Mouse (Mus musculus): ENCODE measurements around the gene Cacnb2.

Cacnb2 gene

DNA sequence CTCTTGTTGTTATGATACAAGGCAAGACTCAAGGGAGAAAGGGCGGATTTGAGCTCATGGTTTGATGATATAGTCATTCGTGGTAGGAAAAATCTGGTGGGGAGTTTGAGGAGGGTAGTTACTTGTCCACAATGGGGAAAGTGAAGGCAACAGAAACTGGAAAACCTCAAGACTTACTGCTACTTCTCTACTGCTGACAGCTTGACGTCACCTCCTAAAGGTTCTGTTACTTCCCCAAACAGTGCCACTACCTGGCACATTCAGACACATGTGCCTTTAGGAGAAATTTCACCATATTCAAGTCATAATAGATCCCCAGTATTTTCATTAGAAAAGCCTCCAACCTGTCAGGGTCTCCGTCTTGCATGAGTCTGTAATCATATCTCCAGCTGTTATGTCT is 167.7 kb downstream of the Cacnb2 start:
- in situ Hi-C loops (cut with MboI; ENCODE audit: low sequenced_read_pairs): no loop called here

DNA sequence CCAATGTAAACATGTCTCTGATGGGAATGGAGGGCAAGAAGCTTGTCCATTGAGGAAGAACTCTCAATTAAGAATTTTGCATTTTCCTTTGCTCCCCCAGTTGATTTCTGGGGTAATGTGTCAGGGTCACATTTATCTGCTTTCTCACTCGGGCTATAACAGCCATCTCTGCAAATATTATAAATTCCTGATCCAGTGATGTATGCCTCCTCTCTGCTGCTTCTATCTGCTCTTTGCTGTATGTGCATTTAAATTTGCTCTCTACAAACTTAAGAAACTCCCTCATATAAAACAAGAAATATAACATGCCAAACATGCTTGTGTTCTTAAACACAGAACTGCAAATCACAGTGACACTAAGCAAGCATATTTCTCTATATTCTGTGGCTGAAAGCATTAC is 171.5 kb downstream of the Cacnb2 start:
- in situ Hi-C loops (cut with MboI; ENCODE audit: low sequenced_read_pairs): no loop called here

DNA sequence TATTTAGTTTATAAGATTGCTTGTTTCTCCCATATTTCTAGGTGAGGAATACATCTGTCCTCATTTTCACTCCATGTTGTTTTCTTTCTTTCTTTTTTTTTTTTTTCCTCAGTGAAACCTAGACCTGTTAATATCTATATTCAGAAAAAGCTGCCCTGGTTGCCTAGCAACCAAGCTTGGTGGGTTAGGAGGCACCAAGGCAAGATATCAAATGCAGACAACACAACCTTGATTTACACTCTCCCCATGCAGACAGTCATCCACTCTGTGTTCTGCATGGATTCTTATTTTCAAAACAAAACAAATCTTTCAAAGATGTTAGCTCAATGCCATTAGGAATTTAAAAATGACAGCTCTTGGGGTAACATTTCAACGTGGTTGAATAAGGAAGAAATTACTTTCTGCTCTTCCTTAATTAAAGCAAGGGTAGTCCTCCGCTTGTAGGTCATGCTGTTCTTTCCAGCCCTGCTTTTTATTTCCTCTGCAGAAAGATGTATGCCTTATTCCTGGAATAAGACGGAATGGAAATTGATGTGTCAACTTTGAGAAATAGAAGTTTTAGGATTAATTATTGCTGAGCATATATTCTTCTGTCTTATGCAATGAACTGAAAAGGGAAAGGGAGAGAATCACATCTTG is 172.1 kb downstream of the Cacnb2 start:
- in situ Hi-C loops (cut with MboI; ENCODE audit: low sequenced_read_pairs): no loop called here

DNA sequence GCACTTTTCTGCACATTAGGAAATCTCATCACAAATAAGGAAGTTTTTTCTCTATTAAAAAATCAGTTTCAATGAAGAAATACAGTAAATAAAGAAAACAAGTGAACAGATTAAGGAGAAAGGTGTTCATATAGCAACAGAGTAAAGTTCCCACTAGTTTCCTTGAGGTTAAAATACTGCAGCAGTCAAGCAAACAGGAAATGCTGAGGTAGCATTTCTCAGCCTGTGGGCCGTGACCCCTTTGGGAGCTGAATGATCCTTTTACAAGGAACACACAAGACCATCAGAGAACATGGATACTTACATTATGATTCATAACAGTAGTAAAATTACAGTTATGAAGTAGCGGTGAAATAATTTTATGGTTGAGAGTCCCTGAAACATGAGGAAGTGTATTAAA is 185.1 kb downstream of the Cacnb2 start:
- in situ Hi-C loops (cut with MboI; ENCODE audit: low sequenced_read_pairs): no loop called here

DNA sequence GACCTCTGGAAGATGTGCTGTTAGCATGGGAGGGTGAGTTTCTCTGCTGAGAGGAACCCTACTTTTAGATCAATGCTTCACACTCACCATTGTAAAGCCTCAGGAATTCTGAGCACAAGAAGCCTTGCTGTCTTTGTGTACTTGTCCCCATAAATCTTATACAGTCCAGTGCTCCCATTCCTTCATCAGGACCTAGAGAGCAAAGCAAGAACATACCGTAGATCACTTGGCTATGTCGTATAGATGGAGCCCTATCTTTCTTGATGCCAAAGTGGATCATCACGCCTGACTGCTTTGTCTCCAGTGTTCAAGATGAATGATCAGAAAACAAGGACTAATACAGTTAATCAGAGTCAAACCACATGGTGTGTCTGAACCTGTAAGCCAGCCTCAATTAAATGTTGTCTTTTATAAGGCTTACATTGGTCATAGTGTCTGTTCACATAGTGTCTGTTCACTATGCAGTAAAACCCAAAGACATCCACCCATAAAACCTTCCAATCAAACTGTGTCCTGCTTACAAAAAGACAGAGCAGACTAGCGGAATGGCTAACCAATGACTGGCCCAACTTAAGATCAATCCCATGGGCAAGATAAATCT is 198.7 kb downstream of the Cacnb2 start:
- in situ Hi-C loops (cut with MboI; ENCODE audit: low sequenced_read_pairs): no loop called here

DNA sequence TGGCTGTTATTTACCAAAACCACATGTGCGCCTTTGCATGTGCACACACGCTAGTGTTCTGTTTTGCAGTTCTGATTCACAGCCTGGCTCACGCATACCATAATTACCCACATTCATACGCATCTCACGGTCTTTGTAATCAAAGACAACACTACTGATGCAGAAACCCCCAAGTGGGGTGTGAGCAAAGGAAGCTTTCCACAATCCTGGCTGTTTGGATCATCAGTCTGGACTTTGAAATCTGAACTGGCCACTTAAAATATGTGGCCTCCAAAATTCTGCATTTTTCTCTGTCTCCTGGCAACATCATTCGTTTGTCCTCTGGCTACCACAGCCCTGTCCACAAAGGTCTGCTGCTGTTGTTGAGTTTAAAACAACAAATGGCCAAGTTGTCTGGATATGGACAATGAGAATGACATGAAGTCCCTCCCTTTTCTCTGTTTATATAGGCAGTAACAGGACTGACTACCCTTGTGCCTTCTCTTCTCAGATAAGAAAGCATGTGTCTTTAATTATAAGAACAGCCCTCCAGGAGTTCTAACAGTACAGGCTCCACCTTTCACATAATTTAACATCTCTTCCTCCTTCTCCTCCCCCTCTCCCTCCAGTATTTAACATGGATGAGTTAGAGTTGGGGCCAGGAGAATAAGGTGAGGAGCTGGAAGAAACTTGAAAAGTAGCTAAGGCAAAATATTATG is 204.9 kb downstream of the Cacnb2 start:
- in situ Hi-C loops (cut with MboI; ENCODE audit: low sequenced_read_pairs): no loop called here

DNA sequence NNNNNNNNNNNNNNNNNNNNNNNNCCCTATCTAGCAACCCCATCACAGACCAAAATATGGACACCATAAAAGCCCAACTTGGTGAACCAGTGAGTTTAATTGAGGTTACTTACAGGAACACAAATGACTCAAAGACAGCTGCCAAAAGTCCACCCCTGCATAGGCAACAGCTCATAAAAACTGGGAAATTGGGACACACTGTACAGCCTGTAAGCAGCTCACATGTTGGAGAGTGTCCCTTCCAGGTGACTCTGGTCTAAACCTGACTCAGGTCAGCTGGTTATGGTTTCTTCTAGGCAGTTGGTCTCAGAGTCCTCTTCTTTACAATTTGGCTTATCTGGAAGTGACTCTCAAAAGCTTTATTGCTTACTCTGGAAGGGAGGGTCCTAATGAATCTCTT is 212.1 kb downstream of the Cacnb2 start:
- in situ Hi-C loops (cut with MboI; ENCODE audit: low sequenced_read_pairs): no loop called here

DNA sequence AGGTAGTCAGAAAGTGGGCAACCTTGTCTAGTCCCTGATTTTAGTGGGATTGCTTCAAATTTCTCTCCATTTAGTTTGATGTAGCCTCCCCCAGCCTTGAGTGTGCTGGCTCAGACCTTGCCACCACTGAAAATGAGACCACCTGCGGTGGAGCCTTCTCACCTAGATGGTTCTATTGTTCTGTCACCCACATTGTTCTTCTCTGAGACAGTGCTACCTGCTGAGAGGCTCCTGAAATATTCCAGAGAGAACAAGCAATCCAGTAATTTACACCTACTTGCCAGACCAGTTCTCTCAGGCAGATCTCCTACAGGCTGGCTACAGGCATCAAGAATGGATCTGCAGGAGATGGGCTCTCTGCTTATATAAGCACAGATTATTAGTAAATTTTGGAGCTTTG is 215.8 kb downstream of the Cacnb2 start:
- in situ Hi-C loops (cut with MboI; ENCODE audit: low sequenced_read_pairs): no loop called here

DNA sequence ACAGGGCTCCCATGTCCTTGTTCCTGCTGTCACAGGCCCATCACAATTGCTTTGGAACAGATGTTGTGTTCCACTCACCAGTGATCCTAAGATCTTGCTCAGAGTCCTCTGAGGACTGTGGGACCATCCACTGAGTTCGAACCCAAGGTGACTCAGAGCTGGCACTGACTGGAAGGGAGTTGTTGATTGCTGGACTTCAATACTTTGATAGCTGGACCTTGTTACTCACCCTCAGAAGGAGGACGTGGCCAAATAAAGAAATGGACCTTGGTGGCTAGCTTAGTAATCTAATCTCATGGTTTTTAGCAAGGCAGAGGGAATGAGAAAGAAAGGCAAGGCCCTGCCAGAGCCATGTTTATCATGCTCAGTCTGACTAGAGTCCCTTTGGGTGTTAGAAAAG is 218.1 kb downstream of the Cacnb2 start:
- in situ Hi-C loops (cut with MboI; ENCODE audit: low sequenced_read_pairs): no loop called here

DNA sequence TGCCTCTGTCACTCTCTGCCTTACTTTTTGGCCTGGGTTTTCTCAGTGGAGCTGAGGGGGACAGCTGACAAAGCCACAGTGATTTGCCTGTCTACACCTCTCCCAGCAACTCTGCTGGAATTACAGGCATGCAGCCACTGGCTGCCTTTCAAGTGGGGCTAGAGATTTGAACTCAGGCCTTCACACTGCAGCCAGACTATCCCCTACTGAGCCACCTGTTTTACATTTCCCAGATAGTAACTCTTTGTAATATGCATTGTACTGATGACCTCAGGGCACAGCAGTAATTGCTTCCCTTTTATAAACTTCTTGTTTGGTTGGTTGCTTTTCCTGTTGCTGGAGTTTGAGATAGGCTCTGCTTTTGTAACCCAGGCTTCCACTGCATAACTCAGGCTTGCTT is 220.2 kb downstream of the Cacnb2 start:
- in situ Hi-C loops (cut with MboI; ENCODE audit: low sequenced_read_pairs): no loop called here

DNA sequence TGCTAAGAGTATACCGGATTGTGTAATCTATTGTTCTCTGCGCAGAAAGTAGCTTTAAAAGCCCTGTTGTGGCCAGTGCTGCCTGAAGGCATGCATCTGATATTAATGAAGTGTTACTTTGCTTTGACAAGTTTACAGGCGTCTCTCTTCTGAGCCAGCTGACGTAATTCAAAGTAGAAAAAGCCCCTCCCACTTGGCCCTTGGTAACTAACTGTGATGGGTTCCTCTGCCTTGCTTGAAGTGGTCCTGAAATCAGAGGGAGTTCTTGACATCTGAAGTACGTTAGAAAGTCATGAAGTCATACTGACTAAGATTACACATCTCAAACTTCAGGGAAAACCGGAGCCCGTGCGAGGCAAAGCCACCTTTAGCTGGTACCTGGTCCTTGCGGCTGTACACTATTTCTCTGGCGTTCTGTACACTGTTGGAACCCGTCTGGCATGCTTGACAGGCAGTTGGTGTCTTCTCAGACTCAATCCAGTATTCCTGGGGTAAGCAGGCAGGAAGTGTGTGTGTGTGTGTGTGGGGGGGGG is 221.0 kb downstream of the Cacnb2 start:
- in situ Hi-C loops (cut with MboI; ENCODE audit: low sequenced_read_pairs): no loop called here

DNA sequence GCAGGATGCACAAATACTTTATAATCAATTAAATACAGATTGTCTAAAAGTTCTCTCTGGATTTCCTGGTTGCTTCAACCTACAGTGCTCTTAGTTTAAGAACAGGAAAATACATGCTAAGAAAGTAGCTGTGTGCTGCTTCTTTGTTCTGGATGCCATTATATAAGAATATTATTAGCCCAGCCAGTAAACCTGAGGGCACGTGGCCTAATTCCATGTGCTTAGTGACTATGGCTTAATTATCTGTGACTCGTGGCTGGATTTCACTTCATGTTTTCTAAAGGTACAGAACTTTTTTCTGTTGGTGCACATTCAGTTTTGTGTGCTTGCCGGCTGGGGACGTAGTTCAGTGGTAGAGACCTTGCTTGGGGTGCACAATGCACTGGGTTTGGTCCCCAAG is 222.3 kb downstream of the Cacnb2 start:
- in situ Hi-C loops (cut with MboI; ENCODE audit: low sequenced_read_pairs): no loop called here

DNA sequence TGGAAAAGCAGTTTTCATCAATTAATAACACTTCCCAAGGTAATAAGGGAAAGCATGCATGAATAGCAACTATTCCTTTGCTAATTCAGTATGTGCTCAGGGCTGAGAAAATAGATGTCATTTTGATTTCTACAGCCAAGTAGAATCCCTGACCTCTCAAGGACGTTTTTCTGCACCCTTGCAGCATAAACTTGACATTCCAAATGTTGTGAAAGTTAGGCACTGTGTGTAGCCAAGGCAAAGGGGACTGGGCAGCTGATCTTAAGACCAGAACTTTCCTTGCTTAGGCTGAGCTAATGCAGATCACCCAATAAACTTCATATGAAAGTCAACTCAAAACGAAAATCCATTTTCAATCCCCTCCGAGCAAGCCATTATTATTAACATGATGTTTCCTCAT is 226.6 kb downstream of the Cacnb2 start:
- in situ Hi-C loops (cut with MboI; ENCODE audit: low sequenced_read_pairs): no loop called here

DNA sequence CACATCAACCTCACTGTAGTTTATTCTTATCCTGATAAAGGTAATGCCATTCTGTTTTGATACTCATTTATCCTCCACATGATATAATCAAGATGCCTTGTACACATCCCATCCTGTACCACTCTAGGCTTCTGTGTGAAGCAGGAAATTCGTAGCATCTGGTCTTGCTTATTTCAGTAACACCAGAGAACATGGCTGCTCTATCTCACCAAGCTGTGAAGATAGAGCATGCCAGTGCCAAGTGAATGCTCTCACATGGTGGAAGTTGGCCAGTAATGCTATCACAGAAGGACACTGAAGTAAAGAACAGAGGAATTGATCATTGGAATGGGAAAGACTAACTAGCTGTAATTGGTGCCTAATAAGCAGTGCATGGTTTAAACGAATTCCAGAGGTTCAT is 228.4 kb downstream of the Cacnb2 start:
- in situ Hi-C loops (cut with MboI; ENCODE audit: low sequenced_read_pairs): no loop called here

DNA sequence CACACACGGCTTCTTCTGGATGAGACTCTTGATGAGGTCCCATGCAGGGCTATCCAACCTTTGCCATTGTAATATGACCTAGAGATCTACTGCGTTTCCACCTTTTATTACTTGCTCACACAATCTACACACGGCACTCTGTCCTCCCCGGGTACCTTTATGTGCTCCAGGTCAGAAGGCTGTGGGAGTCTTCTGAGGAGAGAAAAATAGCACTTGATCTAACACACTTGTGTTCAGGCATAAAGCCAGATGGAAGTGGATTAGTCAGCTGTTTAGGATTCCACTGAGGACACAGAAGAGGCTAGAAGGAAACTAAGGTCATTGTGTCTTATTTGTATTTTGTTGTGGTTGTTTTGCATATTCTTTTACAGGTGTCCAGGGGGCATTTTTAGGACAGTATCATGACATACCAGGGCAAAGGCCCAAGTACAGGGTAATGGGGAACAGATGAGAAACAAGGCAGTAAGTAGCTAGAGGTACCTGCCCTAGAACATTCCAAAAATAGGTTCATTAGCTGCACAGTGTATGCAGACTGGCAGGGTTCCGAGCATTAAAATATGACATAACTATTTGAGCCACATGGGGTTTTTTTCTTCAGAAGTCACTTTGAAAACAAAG is 231.9 kb downstream of the Cacnb2 start:
- in situ Hi-C loops (cut with MboI; ENCODE audit: low sequenced_read_pairs): no loop called here

DNA sequence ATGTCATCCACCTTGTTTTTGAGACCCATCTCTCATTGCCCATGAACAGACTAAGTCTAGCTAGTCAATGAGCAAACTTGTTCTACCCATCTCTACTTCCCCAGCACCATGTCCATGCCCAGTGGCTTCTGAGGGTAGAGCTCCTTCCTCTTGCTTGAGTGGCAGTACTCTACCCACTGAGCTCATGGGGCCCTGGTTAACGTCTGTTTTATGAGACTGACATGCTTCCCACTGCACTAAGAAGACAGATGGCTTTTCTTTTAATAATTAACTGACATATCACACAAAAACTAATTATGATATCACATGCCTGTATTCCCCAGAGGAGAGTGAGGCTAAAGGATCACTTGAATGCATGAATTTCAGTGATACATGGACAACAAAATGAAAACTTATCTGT is 238.4 kb downstream of the Cacnb2 start:
- in situ Hi-C loops (cut with MboI; ENCODE audit: low sequenced_read_pairs): no loop called here

DNA sequence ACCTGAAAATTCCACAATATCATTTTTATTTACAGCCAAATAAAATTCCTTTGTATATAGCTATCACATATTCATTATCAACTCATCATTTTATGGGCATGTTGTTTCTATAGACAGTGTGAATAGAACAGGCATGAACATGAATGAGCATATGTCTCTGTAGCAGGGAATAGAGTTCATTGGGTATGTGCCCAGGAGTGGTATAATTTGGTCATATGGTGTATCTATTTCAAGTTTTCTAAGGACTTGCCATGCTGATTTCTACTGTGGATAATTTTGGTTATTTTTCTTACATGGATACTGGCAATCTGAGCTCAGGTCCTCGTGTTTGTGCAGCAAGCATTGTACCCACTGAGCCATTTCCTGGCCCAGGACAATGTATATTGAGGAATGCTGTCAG is 243.8 kb downstream of the Cacnb2 start:
- in situ Hi-C loops (cut with MboI; ENCODE audit: low sequenced_read_pairs): no loop called here

DNA sequence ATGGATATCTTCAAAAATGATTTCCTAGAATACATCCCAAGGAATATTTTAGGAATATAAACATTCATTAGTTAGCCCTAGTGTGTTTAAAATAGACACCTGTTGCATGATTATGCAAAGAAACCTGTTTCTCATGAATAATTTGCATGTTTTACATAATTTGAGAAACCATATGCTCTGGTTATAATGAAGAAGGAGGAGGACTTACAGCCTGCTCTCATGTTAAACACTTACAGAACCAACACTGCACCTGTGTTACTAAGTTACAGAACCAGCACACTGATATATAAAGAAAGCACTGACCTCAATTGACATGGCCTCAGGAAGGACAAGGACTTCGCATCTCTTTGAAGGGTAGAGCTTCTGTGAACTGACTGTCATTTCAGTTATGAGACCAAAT is 244.3 kb downstream of the Cacnb2 start:
- in situ Hi-C loops (cut with MboI; ENCODE audit: low sequenced_read_pairs): no loop called here

DNA sequence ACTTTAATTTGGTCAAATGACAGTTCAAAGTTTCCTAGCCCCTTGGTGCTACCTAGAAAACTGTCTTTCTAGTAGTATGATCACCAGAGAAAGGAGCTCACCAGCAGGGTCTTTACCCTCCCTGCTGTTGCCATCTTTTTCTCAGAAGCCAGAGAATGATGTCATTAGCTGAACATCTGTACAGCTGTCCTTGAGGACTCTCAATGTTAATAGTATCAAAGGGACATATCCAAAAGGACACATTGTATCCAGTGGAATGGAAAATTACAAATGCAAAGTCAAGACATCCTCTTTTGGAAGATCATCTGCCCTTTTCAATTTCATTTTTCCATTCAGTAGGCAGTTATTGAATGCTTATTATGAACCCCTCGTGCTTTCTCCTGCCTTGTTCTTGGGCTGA is 247.9 kb downstream of the Cacnb2 start:
- in situ Hi-C loops (cut with MboI; ENCODE audit: low sequenced_read_pairs): no loop called here

DNA sequence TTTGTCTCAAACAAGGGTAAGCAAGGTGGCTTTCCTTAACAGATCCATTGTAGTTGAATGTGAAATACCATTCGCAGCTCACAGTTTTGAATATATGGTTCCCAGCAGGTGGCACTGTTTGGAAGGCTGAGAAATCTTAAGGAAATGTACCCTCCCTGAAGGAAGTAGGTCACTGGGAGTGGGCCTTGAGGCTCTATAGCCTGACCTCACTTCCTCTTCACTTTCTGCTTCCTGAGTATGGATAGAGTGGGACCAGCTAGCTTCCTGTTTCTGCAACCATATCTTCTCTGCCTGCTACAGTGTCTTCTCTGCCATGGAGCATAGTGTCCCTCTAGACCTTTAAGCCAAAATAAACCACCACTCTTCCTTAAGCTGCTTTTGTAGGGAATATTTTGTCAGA is 248.5 kb downstream of the Cacnb2 start:
- in situ Hi-C loops (cut with MboI; ENCODE audit: low sequenced_read_pairs): no loop called here

DNA sequence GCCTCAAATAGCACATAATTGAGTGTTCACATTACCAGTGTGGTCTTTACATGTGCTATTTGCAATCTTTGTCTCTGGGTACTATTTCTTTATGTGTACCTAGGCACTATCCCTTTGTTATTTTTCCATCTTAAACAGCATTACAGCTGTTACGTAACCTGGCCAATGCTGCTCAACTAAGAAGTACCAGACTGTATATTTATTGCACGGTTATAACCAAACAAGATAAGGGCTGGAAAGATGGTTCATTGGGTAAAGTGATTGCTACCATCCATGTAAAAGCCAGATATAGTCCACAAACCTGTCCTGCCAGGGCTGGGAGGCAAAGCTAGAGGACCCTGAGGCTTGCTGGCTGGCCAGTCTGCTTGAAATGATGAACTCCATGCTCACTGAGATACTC is 251.2 kb downstream of the Cacnb2 start:
- in situ Hi-C loops (cut with MboI; ENCODE audit: low sequenced_read_pairs): no loop called here

DNA sequence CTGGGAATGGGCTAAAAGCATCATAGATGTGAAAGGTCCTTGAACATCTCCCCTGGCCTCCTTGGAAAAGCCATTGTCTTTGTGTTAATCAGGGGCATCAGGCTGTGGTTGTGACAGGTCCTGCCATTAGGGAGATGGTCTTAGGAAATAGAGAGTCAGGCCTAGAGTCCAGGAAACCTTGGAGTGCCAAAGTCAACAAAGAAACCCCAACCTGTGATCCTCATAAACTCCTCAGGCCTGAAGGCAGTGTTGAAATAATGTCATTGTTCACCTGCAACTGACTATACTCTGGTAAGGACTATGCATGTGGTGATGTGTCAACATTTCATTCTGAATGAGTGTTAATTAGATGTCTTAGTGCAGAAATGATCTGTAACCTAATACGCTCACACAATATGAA is 255.4 kb downstream of the Cacnb2 start:
- in situ Hi-C loops (cut with MboI; ENCODE audit: low sequenced_read_pairs): no loop called here

All from CH12F3 (cell line).